Mouse (Mus musculus) macrophage (primary cell): ENCODE data around the gene Zp3. TPM values are rescaled to one million over a fixed set of nuclear protein-coding genes. Genes with fewer than 3 reads are reported as not detected.

Experiments used
- H3K27ac ChIP-seq: fragments of 350-480 bp; formaldehyde crosslinking; 2 replicates; pipeline ENCODE4 v1.9.0; 2021
- H3K36me3 ChIP-seq: fragments of 350-480 bp; formaldehyde crosslinking; 2 replicates; pipeline ENCODE4 v1.9.0; 2021; ENCODE audit errors: inconsistent target
- H3K4me3 ChIP-seq: fragments of 350-480 bp; formaldehyde crosslinking; 2 replicates; pipeline ENCODE4 v1.9.0; 2021; ENCODE audit errors: inconsistent target
- H3K79me2 ChIP-seq: fragments of 350-480 bp; formaldehyde crosslinking; 2 replicates; pipeline ENCODE4 v1.9.0; 2021; ENCODE audit errors: inconsistent target
- WGBS: methylation state at CpG from one replicate; pipeline ENCODE4 v1.1.7; 2026; ENCODE audit warnings: inconsistent platforms; ENCODE audit not compliant: missing documents; 5-methylcytosine and 5-hydroxymethylcytosine counted together
- polyA plus RNA-seq: library from polyadenylated mRNA; stranded (reverse); fragments of 250-400 nt; gene quantifications from 3 replicates; pipeline ENCODE4 v1.2.4, GENCODE M21; 2018; ENCODE audit warnings: inconsistent platforms

Gene Zp3
- polyA plus RNA-seq, 1 experiment from 2014 or later: not detected

DNA sequence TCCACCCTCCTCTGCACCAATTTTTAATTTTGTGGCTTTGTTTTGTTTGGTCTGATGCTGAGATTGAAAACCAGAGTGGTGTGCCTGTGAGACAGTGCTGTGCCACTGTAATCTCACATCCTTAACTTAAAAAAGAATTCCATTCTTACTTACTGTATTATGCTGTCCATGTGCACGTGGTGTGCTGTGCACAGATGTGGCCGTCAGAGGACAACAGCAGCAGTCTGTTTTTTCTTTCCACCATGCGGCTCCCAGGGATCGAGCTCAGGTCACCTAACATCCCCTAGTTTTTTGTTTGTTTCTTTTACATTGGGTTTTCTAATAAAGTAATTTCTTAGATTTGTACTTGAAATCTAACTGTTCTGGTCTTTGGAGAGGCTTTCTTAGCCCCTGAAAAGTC, 24.6 kb downstream of the Zp3 start:
- Histone ChIP-seq H3K36me3 (no peaks in the 10 kb centered on the region; the same call in 1 of the 2 replicates), H3K27ac (no peak overlapping the region), H3K79me2 (peaks cover 13% of the 10 kb centered on the region; the same call in 1 of the 2 replicates), H3K4me3 (no peak overlapping the region)
- WGBS: 100% methylated on average over 4 of the region's 4 CpGs

DNA sequence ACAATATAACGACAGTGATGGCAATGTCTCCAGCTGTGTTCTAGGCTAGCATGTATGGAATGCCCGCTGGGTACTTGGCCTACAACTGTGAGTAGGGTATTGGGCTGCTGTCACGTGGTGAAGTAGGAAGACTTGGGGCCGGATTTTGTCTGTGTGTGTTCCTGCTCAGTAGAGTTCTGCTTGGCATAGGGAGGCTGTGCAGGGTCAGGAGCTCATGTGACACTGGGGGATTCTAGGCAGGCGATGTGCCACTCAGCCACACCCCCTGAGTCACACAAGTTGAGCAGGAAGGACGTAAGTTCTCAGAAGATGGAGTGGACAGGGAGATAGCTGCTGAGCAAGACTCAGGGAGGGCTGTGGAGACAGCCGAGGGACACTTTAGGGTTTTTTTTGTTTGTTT, 27.8 kb downstream of the Zp3 start:
- peaks cover 13% of the 10 kb centered on the region; the same call in 1 of the 2 replicates for H3K79me2 ChIP-seq
- H3K4me3 ChIP-seq: no peak overlapping the region
- no peak overlapping the region for H3K27ac ChIP-seq
- peaks cover 14% of the 10 kb centered on the region; the same call in 1 of the 2 replicates for H3K36me3 ChIP-seq
- 71% methylated on average over 7 of the region's 7 CpGs for WGBS

- no peak overlapping the region for H3K27ac ChIP-seq
- no peak overlapping the region for H3K4me3 ChIP-seq
- H3K79me2 ChIP-seq: no peaks in the 10 kb centered on the region
- WGBS: 95% methylated on average over 10 of the region's 10 CpGs
- H3K36me3 ChIP-seq: peaks cover 14% of the 10 kb centered on the region; the same call in 1 of the 2 replicates
Measured at GRCm38 (mm10) chr5:136014877-136015276, 35.0 kb downstream of the Zp3 start.

DNA sequence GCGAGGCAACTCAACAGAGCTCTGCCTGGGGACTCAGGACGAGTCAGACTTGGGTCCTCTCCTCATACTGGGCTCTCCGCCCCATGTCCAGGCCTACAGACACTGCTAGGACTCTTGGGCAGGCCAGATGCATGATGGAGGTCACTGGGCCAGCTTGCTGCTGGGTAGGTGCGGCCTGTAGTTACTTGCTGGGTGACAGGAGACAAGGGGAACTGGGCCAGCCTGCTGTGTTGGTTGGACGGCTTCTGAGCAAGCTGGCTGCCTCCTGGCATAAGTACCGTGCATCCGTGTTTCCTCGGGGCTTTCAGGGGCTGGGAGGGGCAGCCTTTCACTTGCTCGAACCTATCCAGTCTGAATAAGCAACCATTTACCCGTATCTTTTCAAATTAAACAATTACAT, 35.7 kb downstream of the Zp3 start:
- no peaks in the 10 kb centered on the region for H3K79me2 ChIP-seq
- H3K36me3 ChIP-seq: peaks cover 8% of the 10 kb centered on the region; the same call in 1 of the 2 replicates
- WGBS: 96% methylated on average over 10 of the region's 10 CpGs
- H3K27ac ChIP-seq: no peak overlapping the region
- no peak overlapping the region for H3K4me3 ChIP-seq

DNA sequence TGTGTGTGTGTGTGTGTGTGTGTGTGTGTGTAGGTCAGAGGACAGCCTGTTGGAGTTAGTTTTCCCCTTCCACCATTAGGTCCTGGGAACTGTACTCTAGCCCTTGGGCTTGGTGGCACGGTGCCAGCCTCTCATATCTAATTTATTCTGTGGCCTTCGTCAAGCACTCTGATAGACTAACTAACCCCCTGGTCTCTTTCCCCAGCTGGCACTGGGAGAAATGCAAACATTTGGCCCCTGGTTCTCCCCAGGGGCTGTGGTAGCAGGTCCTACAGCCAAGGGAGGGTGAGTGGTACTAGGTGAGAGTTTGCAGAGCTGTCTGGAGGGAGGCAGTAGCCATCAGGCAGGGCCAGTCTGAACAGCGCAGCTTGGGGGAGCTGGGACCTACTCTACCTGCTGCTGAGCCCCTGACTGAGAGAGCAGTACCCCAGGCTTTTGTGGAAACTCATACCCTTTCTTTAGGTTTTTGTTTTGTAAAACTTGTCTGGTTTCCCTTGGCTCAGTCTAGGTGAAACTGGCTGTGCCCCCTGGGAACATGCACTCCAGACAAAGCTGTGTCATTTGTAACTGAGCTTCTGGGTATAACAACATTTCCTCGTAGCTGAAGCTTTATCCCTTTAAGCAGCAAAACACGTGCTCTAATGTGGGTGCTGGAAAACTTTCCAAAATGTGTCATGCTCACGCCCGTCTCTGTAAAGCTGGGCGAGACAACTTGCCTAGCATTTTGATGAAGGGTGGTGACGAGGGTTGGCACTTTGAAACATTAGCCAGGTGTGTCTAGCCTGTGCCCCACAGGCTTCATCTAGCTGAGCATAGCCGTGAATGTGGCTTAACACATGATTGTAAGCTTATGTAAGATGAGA, 36.3 kb downstream of the Zp3 start:
- Histone ChIP-seq H3K4me3 (no peak overlapping the region), H3K27ac (no peak overlapping the region), H3K36me3 (peaks cover 8% of the 10 kb centered on the region; the same call in 1 of the 2 replicates), H3K79me2 (no peaks in the 10 kb centered on the region)
- 95% methylated on average over 10 of the region's 10 CpGs for WGBS

GRCm38 (mm10) chr5:136017262-136017661, 37.4 kb downstream of the Zp3 start:
- H3K36me3 ChIP-seq: peaks cover 4% of the 10 kb centered on the region; the same call in 1 of the 2 replicates
- H3K27ac ChIP-seq: no peak overlapping the region
- WGBS: 94% methylated on average over 6 of the region's 6 CpGs
- no peak overlapping the region for H3K4me3 ChIP-seq
- no peaks in the 10 kb centered on the region for H3K79me2 ChIP-seq

DNA sequence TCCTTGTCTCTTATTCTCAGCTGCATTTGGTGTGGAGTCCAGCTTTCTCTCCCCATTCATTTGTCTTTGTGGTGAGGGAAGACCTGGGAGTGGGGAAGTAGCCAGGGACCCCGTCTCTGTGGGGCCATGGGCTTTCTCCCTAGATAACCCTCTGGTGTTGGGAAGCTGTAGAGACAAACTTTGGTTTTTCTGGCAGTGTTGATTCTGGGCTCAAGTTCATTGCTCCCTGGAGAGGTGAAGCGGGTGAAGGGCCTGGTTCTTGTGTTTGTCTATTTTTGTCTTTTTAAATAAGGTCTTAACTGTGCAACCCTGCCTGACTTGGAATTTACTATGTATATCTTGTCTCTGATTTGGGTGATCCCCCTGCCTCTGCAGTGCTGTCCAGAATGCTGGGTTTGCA, 38.8 kb downstream of the Zp3 start:
- H3K4me3 ChIP-seq: no peak overlapping the region
- no peaks in the 10 kb centered on the region for H3K79me2 ChIP-seq
- H3K36me3 ChIP-seq: no peaks in the 10 kb centered on the region
- no peak overlapping the region for H3K27ac ChIP-seq
- WGBS: 88% methylated on average over 2 of the region's 2 CpGs

DNA sequence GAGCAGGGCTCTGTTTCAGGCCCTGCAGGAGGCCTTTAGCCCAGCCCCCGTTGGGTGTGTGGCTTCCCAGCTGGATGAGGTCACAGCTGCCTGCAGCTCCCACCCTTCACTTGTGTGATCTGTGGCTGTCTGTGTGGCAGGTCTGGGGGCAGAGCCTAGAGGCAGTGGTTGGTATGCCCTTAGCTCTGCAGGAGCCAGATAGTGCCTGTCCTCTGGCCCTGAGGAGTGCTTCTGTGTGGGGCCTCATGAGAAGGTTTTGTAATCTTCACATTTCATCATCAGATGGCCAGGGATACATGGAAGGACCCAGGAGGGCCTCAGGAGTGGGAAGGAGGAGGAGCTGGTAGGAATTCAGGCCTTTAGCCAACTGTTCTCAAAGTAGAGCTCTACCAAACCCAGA, 40.0 kb downstream of the Zp3 start:
- Histone ChIP-seq H3K79me2 (no peaks in the 10 kb centered on the region), H3K27ac (no peak overlapping the region), H3K36me3 (no peaks in the 10 kb centered on the region), H3K4me3 (no peak overlapping the region)
- WGBS: 89% methylated on average over 1 of the region's 1 CpGs

- Histone ChIP-seq H3K36me3 (peaks cover 24% of the 10 kb centered on the region; the same call in 1 of the 2 replicates), H3K27ac (no peak overlapping the region), H3K79me2 (no peaks in the 10 kb centered on the region), H3K4me3 (no peak overlapping the region)
- 91% methylated on average over 3 of the region's 3 CpGs for WGBS
Measured at GRCm38 (mm10) chr5:136025712-136026111, 45.8 kb downstream of the Zp3 start.

DNA sequence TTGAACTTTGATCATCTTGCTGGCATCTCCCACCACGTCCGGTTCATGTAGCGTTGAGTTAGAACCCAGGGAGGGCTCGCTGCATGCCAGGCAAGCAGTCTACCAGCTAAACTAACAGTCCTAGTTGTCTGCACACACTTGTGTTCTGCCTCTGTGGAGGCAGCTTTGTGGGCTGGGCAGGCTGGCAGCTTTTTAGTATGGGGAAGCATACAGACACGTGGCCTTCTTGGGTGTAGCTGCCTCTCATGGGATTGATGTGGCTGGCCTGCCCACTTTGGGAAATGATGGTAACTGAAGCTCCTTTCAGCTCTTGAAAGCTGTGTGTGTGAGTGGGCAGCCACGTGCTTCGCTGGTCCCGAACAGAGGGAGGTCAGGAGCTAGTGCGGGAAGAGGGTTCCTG, 47.0 kb downstream of the Zp3 start:
- Histone ChIP-seq H3K79me2 (no peaks in the 10 kb centered on the region), H3K27ac (no peak overlapping the region), H3K4me3 (no peak overlapping the region), H3K36me3 (peaks cover 32% of the 10 kb centered on the region; the same call in 1 of the 2 replicates)
- WGBS: over 99% methylated on average over 9 of the region's 9 CpGs

- WGBS: 92% methylated on average over 11 of the region's 11 CpGs
- H3K4me3 ChIP-seq: no peak overlapping the region
- H3K36me3 ChIP-seq: peaks cover 32% of the 10 kb centered on the region; the same call in 1 of the 2 replicates
- H3K27ac ChIP-seq: no peak overlapping the region
- H3K79me2 ChIP-seq: no peaks in the 10 kb centered on the region
Measured at GRCm38 (mm10) chr5:136027612-136028311, 47.9 kb downstream of the Zp3 start.

DNA sequence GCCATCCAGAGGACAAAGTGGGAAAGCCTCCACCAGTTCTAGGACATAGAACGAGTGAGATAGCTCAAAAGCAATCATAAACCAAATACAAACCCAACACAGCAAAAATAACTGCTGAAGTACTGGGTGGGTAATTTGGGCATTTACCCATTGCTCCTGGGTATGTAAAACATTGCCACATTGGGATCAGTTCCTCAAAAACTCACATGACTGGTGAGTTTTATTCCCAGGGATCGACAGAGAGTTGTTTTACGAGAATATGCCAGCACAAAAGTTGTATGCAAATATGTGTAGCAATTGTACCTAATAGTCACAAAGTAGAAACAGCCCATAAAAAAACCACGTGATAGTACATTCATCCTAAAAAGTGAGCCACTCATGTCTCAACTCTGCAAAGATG, 55.0 kb downstream of the Zp3 start:
- Histone ChIP-seq H3K79me2 (no peaks in the 10 kb centered on the region), H3K27ac (peak overlapping the region; percentile 14), H3K4me3 (no peak overlapping the region), H3K36me3 (peaks cover 16% of the 10 kb centered on the region; the same call in 1 of the 2 replicates)
- 13% methylated on average over 4 of the region's 4 CpGs for WGBS

DNA sequence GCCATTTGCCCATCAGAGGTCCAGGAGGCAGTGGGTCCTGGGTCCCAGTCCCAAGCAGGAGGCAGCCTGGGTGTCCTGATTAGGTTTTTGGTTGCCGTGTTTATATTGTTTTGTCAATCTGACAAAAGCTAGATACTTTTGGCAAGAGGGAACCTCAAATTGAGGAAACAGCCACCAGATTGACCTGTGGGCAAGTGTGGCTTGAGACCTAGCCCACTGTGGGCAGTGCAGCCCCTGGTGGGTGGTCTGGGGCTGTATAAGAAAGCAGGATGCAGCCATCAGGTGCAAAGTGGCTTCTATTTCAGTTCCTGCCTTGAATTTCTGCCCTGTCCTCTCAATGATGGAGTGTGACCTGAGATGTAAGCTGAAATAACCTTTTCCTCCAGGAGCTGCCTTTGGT, 55.4 kb downstream of the Zp3 start:
- Histone ChIP-seq H3K4me3 (no peak overlapping the region), H3K27ac (peak overlapping the region; percentile 14), H3K36me3 (peaks cover 12% of the 10 kb centered on the region; the same call in 1 of the 2 replicates), H3K79me2 (no peaks in the 10 kb centered on the region)
- WGBS: no CpG with 5 or more reads among the region's 1 CpGs

- Histone ChIP-seq H3K36me3 (no peaks in the 10 kb centered on the region; the same call in 1 of the 2 replicates), H3K27ac (no peak overlapping the region), H3K4me3 (no peak overlapping the region), H3K79me2 (no peaks in the 10 kb centered on the region)
- 83% methylated on average over 1 of the region's 1 CpGs for WGBS
Measured at GRCm38 (mm10) chr5:136036667-136037066, 56.8 kb downstream of the Zp3 start.
